Mouse (Mus musculus) forebrain, embryonic 16.5 days (tissue): ENCODE results near the gene Snx27. TPM values are rescaled to one million over a fixed set of nuclear protein-coding genes. Genes with fewer than 3 reads are reported as not detected.

Source experiments
- ATAC-seq: fragments of 200-750 bp; cut with Nextera tagmentation; 2 replicates; pipeline ENCODE4 v1.8.0; 2017; ENCODE audit warnings: mild to moderate bottlenecking, moderate library complexity
- H3K27ac ChIP-seq: fragments of 300-500 bp; sonication (generic); 2 replicates; pipeline ENCODE4 v1.5.1; 2014; ENCODE audit warnings: low read length, control low read depth
- H3K27me3 ChIP-seq: fragments of 300-500 bp; sonication (generic); replicated peaks from 2 replicates; pipeline ENCODE4 v1.6.1; 2014; ENCODE audit warnings: low read length; ENCODE audit not compliant: control insufficient read depth, insufficient read depth
- H3K36me3 ChIP-seq: fragments of 300-500 bp; sonication (generic); 2 replicates; pipeline ENCODE4 v1.6.1; 2014; ENCODE audit not compliant: control insufficient read depth, insufficient read depth
- H3K4me1 ChIP-seq: fragments of 300-500 bp; sonication (generic); replicated peaks from 2 replicates; pipeline ENCODE4 v1.6.1; 2014; ENCODE audit warnings: low read length; ENCODE audit not compliant: control insufficient read depth, insufficient read depth
- H3K4me2 ChIP-seq: fragments of 300-500 bp; sonication (generic); 2 replicates; pipeline ENCODE4 v1.6.1; 2014; ENCODE audit warnings: mild to moderate bottlenecking, low read length, control low read depth
- H3K4me3 ChIP-seq: fragments of 300-500 bp; sonication (generic); replicated peaks from 2 replicates; pipeline ENCODE4 v1.5.1; 2014; ENCODE audit warnings: mild to moderate bottlenecking, low read length, control low read depth
- H3K9ac ChIP-seq: fragments of 300-500 bp; sonication (generic); replicated peaks from 2 replicates; pipeline ENCODE4 v1.6.1; 2014; ENCODE audit warnings: low read depth, low read length, control low read depth
- H3K9me3 ChIP-seq: fragments of 300-500 bp; sonication (generic); 2 replicates; pipeline ENCODE4 v1.6.1; 2016; ENCODE audit warnings: low read length; ENCODE audit not compliant: control insufficient read depth
- WGBS: fragments of 180-500 bp; shearing (Covaris S2); extraction: QIAGEN DNeasy Blood & Tissue Kit; methylation state at CpG from one replicate; pipeline ENCODE4 v1.1.7; 2014; 5-methylcytosine and 5-hydroxymethylcytosine counted together
- polyA plus RNA-seq: library from polyadenylated mRNA; unstranded; fragments of >200 nt; fragmentation: Nextera tagmentation; extraction: Ambion mirVana; gene quantifications from 2 replicates; pipeline ENCODE4 v1.2.1, GENCODE M21; 2015

Snx27 gene
- polyA plus RNA-seq, 1 experiment from 2014 or later = 85.2 TPM

DNA sequence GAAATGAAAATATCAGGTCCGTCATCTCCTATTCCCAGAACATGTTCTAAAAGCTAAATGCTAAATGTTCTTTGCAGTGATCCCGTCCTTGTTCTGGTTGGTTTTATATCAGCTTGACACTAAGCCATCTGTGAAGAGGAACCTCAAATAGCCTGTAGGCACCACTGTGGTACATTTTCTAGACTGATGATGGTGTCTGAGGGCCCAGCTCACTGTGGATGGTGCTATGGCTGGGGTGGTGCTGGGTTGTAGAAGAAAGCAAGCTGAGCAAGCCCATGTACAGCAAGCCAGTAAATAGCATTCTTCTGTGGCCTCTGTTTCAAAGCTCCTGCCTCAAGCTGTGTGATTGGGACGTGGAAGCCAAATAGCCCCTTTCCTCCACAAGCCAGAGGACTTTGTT lies 125.5 kb downstream of the Snx27 start:
- WGBS = 82% methylated on average over 3 of the region's 3 CpGs
- ATAC-seq = no peak
- peaks cover 4% of the 10 kb centered on the region; the same call in 1 of the 2 replicates for H3K4me1 ChIP-seq

DNA sequence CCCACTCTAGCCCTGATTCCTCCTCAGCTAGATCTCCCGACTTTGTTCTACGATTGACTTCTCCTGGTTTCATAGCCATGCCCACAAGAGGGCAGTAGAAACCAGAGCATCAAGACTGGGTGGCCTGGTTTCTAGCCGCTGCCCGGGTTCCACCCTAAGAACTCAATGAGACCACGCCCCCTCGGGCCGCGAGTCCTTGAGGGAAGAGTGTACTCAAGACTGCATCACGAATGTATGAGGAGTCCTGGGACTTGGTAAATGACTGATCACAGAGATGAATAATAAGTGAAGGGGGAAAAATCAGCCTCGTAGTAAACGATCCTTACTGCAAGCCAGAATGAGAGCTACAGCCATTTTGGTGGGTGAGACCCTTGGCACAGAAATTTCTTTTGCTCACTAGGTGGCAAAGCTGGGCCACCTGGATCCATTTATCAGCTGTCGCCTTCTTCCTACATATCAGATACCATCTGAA lies 126.0 kb downstream of the Snx27 start:
- peak overlapping the region; percentile 54 for H3K4me2 ChIP-seq
- ATAC-seq = peak; percentile 92
- peak overlapping the region; percentile 47 for H3K4me3 ChIP-seq
- peaks cover 4% of the 10 kb centered on the region; the same call in 1 of the 2 replicates for H3K4me1 ChIP-seq
- under 1% methylated on average over 12 of the region's 12 CpGs for WGBS
- peak overlapping the region; percentile 49; the same call in 1 of the 2 replicates for H3K9ac ChIP-seq
- H3K36me3 ChIP-seq = no peaks in the 10 kb centered on the region
- H3K9me3 ChIP-seq = no peaks in the 10 kb centered on the region
- H3K27ac ChIP-seq = peak overlapping the region; percentile 30; the same call in 1 of the 2 replicates
- no peaks in the 10 kb centered on the region for H3K27me3 ChIP-seq

More for the DNA sequence above, 125.5 kb downstream of the Snx27 start:
- Histone ChIP-seq H3K27me3 (no peaks in the 10 kb centered on the region), H3K36me3 (no peaks in the 10 kb centered on the region), H3K9me3 (no peaks in the 10 kb centered on the region), H3K4me2 (no peak overlapping the region), H3K9ac (no peak overlapping the region), H3K4me3 (no peak overlapping the region), H3K27ac (peak overlapping the region; percentile 35; the same call in 1 of the 2 replicates)

DNA sequence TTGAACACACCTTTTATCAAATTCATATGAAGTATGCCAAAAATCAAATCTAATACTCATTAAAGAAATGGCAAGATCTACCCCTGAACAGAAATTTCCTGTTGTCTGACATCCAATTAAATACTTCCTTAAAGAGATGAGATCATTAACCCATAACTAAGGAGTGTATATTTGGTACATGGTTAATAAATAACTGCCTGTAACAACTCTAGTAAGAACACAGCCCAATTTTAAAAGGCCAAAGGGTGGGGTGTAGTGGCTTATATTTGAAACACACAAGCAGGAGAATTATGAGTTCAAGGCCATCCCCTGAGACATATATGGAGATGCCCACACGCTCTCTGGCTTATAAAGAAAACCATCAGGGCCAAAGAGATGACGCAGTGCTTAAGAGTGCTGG lies 133.1 kb downstream of the Snx27 start:
- no peak overlapping the region for H3K4me3 ChIP-seq
- no peaks in the 10 kb centered on the region for H3K27me3 ChIP-seq
- H3K36me3 ChIP-seq = peaks cover 30% of the 10 kb centered on the region
- H3K4me2 ChIP-seq = no peak overlapping the region
- no peak overlapping the region for H3K27ac ChIP-seq
- 92% methylated on average over 2 of the region's 2 CpGs for WGBS
- H3K9me3 ChIP-seq = no peaks in the 10 kb centered on the region
- ATAC-seq = no peak
- no peak overlapping the region for H3K9ac ChIP-seq
- H3K4me1 ChIP-seq = peaks cover 1% of the 10 kb centered on the region

Other genes starting within 250 kb of the Snx27 start
- gene Them5, start 240.6 kb downstream of the Snx27 start, polyA plus RNA-seq = 0.33 and 0.65 TPM in 2 replicates
- 1.1 and 1.3 TPM in 2 replicates for gene C2cd4d, start 220.3 kb downstream of the Snx27 start, polyA plus RNA-seq
- 0.37 and 0.54 TPM in 2 replicates for gene Rorc, start 209.9 kb downstream of the Snx27 start, polyA plus RNA-seq
- gene Lingo4, start 184.2 kb downstream of the Snx27 start, polyA plus RNA-seq = 1.1 and 1.2 TPM in 2 replicates
- gene Tdrkh, start 169.4 kb downstream of the Snx27 start, polyA plus RNA-seq = 67.0 and 75.3 TPM in 2 replicates
- 58.8 and 62.1 TPM in 2 replicates for gene Mrpl9, start 139.4 kb downstream of the Snx27 start, polyA plus RNA-seq
- gene Oaz3, start 138.8 kb downstream of the Snx27 start, polyA plus RNA-seq = 0.56 and 2.2 TPM in 2 replicates
- gene Celf3, start 104.4 kb downstream of the Snx27 start, polyA plus RNA-seq = 295 and 358 TPM in 2 replicates
- gene Riiad1, start 102.4 kb downstream of the Snx27 start, polyA plus RNA-seq = 10.6 and 11.7 TPM in 2 replicates
- gene Gm10972, start 60.4 kb upstream of the Snx27 start, polyA plus RNA-seq = not detected in 2 replicates
- 4.5 and 5.6 TPM in 2 replicates for gene Tuft1, start 76.2 kb upstream of the Snx27 start, polyA plus RNA-seq
- gene Selenbp2, start 110.8 kb upstream of the Snx27 start, polyA plus RNA-seq = not detected in 2 replicates
- gene Cgn, start 203.8 kb upstream of the Snx27 start, polyA plus RNA-seq = 4.9 and 9.0 TPM in 2 replicates